Mouse (Mus musculus): Measurements from ENCODE around the gene Plekha7. TPM values are rescaled to one million over a fixed set of nuclear protein-coding genes. Genes with fewer than 3 reads are reported as not detected.

The Plekha7 gene
- total RNA-seq, 2 experiments from 2014 or later: 3.9 to 5.6 TPM

- DNase-seq: no peak
- intact Hi-C loops (cut with DNase I): no loop called here
Measured at GRCm38 (mm10) chr7:116255664-116256063, 52.5 kb downstream of the Plekha7 start.

- intact Hi-C loops (cut with DNase I): no loop called here
- DNase-seq: no peak
Measured at GRCm38 (mm10) chr7:116254660-116255059, 53.5 kb downstream of the Plekha7 start.

- intact Hi-C loops (cut with DNase I): no loop called here
- no peak for DNase-seq
Measured at GRCm38 (mm10) chr7:116252470-116252869, 55.7 kb downstream of the Plekha7 start.

- DNase-seq: no peak
- intact Hi-C loops (cut with DNase I): no loop called here
Measured at GRCm38 (mm10) chr7:116251516-116251915, 56.7 kb downstream of the Plekha7 start.

GRCm38 (mm10) chr7:116248536-116248935 lies 59.6 kb downstream of the Plekha7 start:
- intact Hi-C loops (cut with DNase I): loop anchor here (5.0 kb wide), 1 partner anchor 359 kb away; no protein-coding TSS in a partner anchor
- DNase-seq: no peak

- intact Hi-C loops (cut with DNase I): loop anchor here (1.0 to 5.0 kb wide), 3 partner anchors 86 to 360 kb away; no protein-coding TSS in a partner anchor
Measured at GRCm38 (mm10) chr7:116247377-116247729, 60.8 kb downstream of the Plekha7 start.

GRCm38 (mm10) chr7:116246696-116247376 lies 61.3 kb downstream of the Plekha7 start:
- DNase-seq: peak in 1 of 2 experiments; percentile 12
- intact Hi-C loops (cut with DNase I): loop anchor here (1.0 to 5.0 kb wide), 4 partner anchors 76 to 360 kb away; no protein-coding TSS in a partner anchor

More at GRCm38 (mm10) chr7:116247377-116247729, 60.8 kb downstream of the Plekha7 start:
- peak in 1 of 2 experiments; percentile 46 for DNase-seq

GRCm38 (mm10) chr7:116245815-116246695 lies 62.1 kb downstream of the Plekha7 start:
- DNase-seq: peak; percentile 19 to 28
- intact Hi-C loops (cut with DNase I): loop anchor here (1.0 to 5.0 kb wide), 4 partner anchors 47 to 361 kb away; no protein-coding TSS in a partner anchor

GRCm38 (mm10) chr7:116244302-116245165 lies 63.6 kb downstream of the Plekha7 start:
- DNase-seq: no peak
- intact Hi-C loops (cut with DNase I): loop anchor here (2.0 to 5.0 kb wide), 2 partner anchors 46 to 363 kb away; no protein-coding TSS in a partner anchor

GRCm38 (mm10) chr7:116242810-116243209 lies 65.4 kb downstream of the Plekha7 start:
- intact Hi-C loops (cut with DNase I): no loop called here

GRCm38 (mm10) chr7:116241601-116242000 lies 66.6 kb downstream of the Plekha7 start:
- DNase-seq: no peak
- intact Hi-C loops (cut with DNase I): no loop called here

More at GRCm38 (mm10) chr7:116242810-116243209, 65.4 kb downstream of the Plekha7 start:
- no peak for DNase-seq

- intact Hi-C loops (cut with DNase I): no loop called here
- no peak for DNase-seq
Measured at GRCm38 (mm10) chr7:116240791-116241474, 67.2 kb downstream of the Plekha7 start.

- intact Hi-C loops (cut with DNase I): no loop called here
- DNase-seq: no peak
Measured at GRCm38 (mm10) chr7:116240353-116240752, 67.8 kb downstream of the Plekha7 start.

- intact Hi-C loops (cut with DNase I): no loop called here
- DNase-seq: no peak
Measured at GRCm38 (mm10) chr7:116238320-116238719, 69.9 kb downstream of the Plekha7 start.

- DNase-seq: peak; percentile 41 to 49
- intact Hi-C loops (cut with DNase I): no loop called here
Measured at GRCm38 (mm10) chr7:116237157-116237981, 70.8 kb downstream of the Plekha7 start.

- DNase-seq: no peak
- intact Hi-C loops (cut with DNase I): no loop called here
Measured at GRCm38 (mm10) chr7:116236608-116237007, 71.6 kb downstream of the Plekha7 start.

- DNase-seq: no peak
- intact Hi-C loops (cut with DNase I): no loop called here
Measured at GRCm38 (mm10) chr7:116234287-116234806, 73.8 kb downstream of the Plekha7 start.

GRCm38 (mm10) chr7:116230811-116231609 lies 77.2 kb downstream of the Plekha7 start:
- intact Hi-C loops (cut with DNase I): no loop called here
- DNase-seq: no peak
